ENCODE assay signal across 15 mouse cellular contexts in genomic region chr10:70309416-70309815, GRCm38 (mm10).
"Had no signal": no experiment of that assay in that cellular context is flagged by ENCODE, and none has a peak within 500 bp of the region (broad histone marks: within the 10 kb centered on the region; RNA-seq: fewer than 3 reads in every experiment).

No protein-coding gene starts in this region.

- H3K4me2 ChIP-seq: neural tube, embryonic 15.5 days; stomach, embryonic 15.5 days had no signal

- H3K9me3 ChIP-seq: neural tube, embryonic 15.5 days; stomach, embryonic 15.5 days had no signal

- H3K4me3 ChIP-seq: neural tube, embryonic 15.5 days; stomach, embryonic 15.5 days had no signal

- H3K4me1 ChIP-seq: stomach, embryonic 15.5 days had no signal

- H3K27ac ChIP-seq: neural tube, embryonic 15.5 days; stomach, embryonic 15.5 days; stomach, postnatal 0 days had no signal

- H3K36me3 ChIP-seq: neural tube, embryonic 15.5 days; stomach, embryonic 15.5 days had no signal

- H3K9ac ChIP-seq: neural tube, embryonic 15.5 days; stomach, embryonic 15.5 days had no signal

- DNase-seq: retina, postnatal 1 day; right cerebral cortex, adult 18-20 months; right cerebral cortex, postnatal 14 days; right cerebral cortex, postnatal 25 days; right cerebral cortex, postnatal 4 days; spleen, adult 18-20 months; thymus, adult 18-20 months; thymus, adult 2 months; thymus, postnatal 14 days; thymus, postnatal 25 days; thymus, postnatal 36 days; thymus, postnatal 4 days had no signal

- H3K27me3 ChIP-seq: neural tube, embryonic 15.5 days; stomach, embryonic 15.5 days had no signal
